Mouse (Mus musculus) gastrocnemius, adult 18-20 months (tissue): ENCODE measurements around the gene Foxa2. TPM values are rescaled to one million over a fixed set of nuclear protein-coding genes. Genes with fewer than 3 reads are reported as not detected.

Source experiments
- DNase-seq: peaks from one replicate; pipeline ENCODE4 v3.0.0; 2021; ENCODE audit warnings: low spot score
- long read RNA-seq, 2 experiments: library from polyadenylated mRNA; stranded (forward); transcript quantifications; one replicate each; pipeline ENCODE4 v2.0.0; 2021
- total RNA-seq, 2 experiments: library from RNA; stranded (reverse); gene quantifications; 2 replicates each; pipeline ENCODE4 v1.2.3; 2021

The Foxa2 gene
- not detected for total RNA-seq
- long read RNA-seq, experiment 1, result 0 reads
- long read RNA-seq, experiment 2, result 0 reads

- DNase-seq, result no peak
Measured at GRCm38 (mm10) chr2:148046799-148047165, at the start of gene Foxa2. Gene Foxa2, minus strand, starts transcription at chr2:148046969.

- no peak for DNase-seq
Measured at GRCm38 (mm10) chr2:148092089-148092488, 45.3 kb upstream of the Foxa2 start.

DNA sequence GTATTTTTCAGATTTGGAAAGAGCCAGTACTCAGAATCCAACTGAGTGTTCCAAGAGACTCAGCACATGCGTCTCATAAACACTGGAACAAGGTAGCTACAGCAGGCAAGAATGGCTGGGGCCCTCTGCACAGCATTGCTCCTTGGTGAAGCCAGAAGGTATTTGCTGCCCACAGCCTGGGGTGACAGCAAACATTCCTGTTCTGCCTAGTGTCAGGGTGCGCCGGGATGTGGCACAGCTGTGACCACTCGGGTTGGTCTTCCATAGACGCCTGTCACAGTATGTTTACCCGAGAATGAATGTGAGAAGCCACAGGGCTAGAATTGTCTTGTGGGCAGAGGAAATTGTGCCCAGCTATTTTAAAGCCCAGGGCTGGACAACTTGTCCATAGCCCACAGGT is 44.9 kb upstream of the Foxa2 start:
- DNase-seq, result no peak

DNA sequence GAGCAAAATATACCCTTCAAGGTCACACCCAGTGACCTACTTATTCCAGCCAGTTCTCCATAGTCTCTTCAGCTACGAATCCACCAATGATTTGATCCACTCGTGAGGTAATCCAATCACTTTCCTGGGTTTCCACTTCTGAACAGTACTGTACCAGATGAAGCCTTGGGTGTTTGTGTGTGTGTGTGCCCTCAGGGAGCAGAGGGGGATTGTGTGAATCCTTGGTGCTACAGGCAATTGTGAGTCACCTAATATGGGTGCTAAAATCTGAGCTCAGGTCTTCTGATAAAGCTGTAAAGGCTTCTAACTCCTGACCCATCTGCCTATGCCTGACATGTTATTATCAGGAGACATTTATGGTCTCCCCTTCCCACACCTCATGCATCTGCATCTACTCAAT is 43.3 kb upstream of the Foxa2 start:
- DNase-seq, result no peak

- DNase-seq, result no peak
Measured at GRCm38 (mm10) chr2:148085529-148085928, 38.8 kb upstream of the Foxa2 start.

DNA sequence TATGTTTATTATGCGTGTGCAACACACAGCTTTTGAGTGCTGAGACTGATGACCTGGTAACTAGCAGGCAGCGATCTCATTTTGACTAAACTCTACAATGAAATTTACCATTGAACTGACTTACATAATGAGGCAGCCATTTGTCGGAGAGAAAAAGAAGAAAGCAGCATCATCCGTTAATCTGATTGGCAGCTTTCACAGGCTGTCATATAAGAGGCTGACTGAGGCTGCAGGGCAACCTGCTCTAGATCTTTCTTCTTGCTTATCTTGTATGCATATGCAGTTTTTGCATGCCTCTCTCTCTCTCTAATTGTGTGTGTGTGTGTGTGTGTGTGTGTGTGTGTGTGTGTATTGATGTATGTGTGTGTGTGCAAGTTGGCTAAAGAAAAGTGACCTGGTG is 38.4 kb upstream of the Foxa2 start:
- no peak for DNase-seq

- no peak for DNase-seq
Measured at GRCm38 (mm10) chr2:148082283-148082682, 35.5 kb upstream of the Foxa2 start.

GRCm38 (mm10) chr2:148060705-148061104 is 13.9 kb upstream of the Foxa2 start:
- DNase-seq, result no peak

GRCm38 (mm10) chr2:148053411-148053810 is 6.6 kb upstream of the Foxa2 start:
- no peak for DNase-seq

GRCm38 (mm10) chr2:148048484-148049129 is 1.8 kb upstream of the Foxa2 start:
- peak; percentile 35 for DNase-seq

- no peak for DNase-seq
Measured at GRCm38 (mm10) chr2:148047611-148048010, 842 bp upstream of the Foxa2 start.

DNA sequence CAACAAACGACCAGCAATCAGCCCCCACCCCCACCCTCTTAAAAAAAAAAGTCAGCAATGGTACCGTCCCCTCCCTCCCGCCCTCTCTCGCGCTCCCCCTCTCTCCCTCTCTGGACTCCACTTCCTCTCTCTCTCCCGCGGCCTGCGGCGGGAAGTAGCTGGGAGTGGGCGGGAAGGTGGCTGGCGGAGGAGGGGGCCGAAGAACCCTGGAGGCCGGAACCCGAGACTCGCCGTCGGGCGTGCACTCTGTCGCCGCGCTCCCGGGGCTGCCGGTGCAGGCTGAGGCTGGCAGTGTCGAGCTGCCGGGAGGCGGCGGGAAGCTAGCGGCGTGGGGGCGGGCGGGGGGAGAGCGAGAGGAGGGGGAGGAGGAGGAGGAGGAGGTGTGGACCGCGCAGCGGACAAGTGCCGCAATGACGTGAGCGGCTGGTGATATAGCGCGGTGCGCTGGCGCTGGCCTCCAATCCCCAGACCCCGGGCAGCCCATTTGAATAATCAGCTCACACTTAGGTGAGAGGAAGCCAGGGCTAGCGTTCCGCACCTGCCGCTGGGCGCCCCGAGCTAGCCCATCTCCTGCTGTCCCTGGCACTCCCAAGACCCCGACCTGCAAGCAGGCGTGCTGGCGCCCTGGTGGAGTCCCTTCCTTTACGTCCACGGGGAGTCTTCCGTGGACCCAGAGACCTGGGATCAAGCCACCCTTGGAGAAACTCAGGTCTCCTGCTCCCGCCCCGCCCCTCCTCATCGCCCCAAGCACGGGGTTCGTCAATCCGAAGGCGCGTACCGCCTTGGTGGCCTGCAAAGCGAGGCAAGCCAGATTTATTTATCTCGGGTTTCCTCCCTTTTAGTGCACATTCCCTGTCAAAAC is 601 bp downstream of the Foxa2 start:
- no peak for DNase-seq

DNA sequence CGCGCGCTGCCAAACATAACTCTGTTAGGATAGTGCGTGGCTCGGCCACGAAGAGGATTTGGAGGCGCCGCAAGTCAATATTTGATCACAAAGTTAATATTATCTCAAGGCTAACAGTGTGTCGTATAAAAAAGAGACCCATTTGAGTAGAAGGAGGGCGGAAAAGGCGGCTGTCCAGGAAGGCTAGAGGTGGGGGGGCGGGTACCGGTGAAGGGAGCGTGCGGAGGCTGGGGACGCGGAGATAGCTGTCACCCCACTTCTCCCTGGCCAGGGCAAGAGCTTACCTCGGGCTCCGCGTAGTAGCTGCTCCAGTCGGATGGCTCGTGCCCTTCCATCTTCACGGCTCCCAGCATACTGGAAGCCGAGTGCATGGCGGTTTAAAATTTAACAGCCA is 1.2 kb downstream of the Foxa2 start:
- no peak for DNase-seq

DNA sequence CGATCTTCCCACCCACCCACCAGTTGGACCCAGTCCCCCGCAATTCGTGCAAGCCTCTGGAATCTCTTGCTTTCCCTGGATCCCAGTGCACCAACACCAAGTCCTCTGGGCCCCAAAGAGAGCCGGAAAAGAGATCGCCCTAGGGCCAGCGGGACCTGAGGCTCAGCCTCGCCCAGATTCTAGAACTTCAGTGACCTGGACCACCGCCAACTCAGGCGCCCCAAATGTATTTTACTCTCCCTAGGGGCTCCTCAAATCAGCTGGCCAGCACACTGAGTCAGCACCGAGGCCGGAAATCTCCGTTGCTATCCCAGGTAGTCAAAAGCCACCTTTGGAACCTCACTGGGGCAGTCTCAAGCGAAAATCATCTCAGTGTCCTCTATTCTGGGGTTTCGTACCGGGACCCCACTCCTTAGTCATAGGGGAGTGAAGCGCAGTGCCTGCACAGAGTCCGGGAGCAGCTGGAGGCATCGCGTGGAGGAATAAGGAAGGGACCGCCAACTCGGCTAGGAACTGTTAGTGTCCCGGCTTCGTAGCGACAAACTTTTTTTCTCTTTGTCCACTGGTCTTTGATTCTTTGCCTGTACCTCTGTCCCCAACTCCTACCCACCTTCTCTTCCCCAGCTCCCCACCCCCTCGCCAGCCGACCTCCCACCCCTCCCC is 1.8 kb downstream of the Foxa2 start:
- no peak for DNase-seq

GRCm38 (mm10) chr2:148043976-148044876 is 2.5 kb downstream of the Foxa2 start:
- no peak for DNase-seq

DNA sequence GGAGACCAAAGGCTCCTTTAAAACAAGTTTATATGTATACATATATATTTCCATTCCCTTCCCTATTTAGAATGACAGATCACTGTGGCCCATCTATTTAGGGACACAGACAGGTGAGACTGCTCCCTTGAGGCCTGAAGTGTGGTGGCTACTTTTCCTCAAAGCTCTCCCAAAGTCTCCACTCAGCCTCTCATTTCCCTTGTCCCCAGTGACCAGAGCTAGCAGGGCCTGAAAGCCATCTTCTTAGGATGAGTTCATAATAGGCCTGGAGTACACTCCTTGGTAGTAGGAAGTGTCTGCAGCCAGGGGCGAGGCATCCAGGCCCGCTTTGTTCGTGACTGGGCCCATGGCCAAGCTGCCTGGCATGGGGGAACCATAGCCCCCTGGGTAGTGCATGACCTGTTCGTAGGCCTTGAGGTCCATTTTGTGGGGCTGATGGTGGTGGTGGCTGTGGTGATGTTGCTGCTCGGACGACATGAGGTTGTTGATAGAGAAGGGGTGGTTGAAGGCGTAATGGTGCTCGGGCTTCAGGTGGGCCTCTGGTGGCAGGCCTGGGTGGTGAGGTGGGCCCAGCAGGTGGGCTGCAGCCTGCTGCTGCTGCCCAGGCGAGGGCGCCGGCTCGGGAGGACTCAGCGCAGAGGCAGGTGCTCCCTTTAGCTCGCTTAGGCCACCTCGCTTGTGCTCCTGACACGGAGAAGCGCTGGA is 3.3 kb downstream of the Foxa2 start:
- DNase-seq, result no peak

- no peak for DNase-seq
Measured at GRCm38 (mm10) chr2:148042126-148042640, 4.6 kb downstream of the Foxa2 start.

DNA sequence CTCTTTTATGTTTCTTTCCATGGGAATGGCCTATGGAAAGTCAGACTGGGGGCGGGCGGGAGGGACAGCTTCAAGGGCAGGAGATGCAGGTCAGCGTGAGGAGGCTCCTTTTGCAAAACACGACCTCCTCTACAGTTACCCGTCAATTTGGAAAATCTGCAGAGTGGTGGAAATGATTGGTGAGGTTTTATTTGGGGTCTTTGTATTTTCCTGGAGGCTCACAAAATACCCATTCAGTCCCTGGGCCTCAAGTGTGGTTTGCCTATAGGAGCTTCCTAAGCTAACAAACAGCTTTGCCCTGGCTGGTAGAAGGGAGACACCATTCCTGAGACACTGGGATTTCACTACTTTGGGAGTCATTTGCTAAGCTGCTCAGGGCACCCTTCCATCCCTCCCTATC is 5.4 kb downstream of the Foxa2 start:
- DNase-seq, result no peak

- DNase-seq, result no peak
Measured at GRCm38 (mm10) chr2:148040236-148041121, 6.3 kb downstream of the Foxa2 start.
